Mouse (Mus musculus): ENCODE results near the gene Chrnb2.

DNA sequence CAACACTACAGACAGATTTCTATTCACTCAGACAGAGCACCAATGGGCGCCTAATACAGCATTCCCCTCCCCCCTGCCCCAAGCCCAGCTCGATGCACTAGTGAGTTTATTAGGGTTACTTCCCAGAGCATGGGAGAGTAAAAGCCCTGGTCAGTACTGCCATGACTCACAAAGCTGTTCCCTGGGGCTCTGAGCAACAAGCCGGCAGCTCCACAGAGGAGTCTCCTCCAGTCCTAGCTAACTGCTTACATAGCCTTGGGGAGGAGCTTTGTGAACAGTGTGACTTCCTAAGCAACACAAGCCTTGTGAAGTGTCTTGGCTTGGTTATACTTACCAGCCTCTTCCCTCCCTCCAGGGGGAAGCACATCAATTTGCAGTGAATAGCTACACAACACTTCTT is 60.8 kb downstream of the Chrnb2 start:
- no peak for TF ChIP-seq CTCF (IDR thresholded peaks at IDR 0.05; ENCODE audit: borderline replicate concordance, control insufficient read depth, extremely low read depth, insufficient read depth, low read length, poor library complexity)
- TF ChIP-seq POLR2A (IDR thresholded peaks at IDR 0.05; ENCODE audit: control insufficient read depth, extremely low read depth, insufficient read depth, low read length, poor library complexity): no peak

Measured in thymus, adult 2 months (tissue).